Mouse (Mus musculus) thymus, adult 2 months (tissue): ENCODE measurements around the gene Mum1.

Source experiments
- CTCF ChIP-seq: fragments of 200-500 bp; IDR thresholded peaks from 2 replicates; pipeline ENCODE4 v1.5.1; 2012; ENCODE audit warnings: mild to moderate bottlenecking, control low read depth, low read length, moderate library complexity, borderline replicate concordance; ENCODE audit not compliant: control insufficient read depth, poor library complexity, insufficient read depth; ENCODE audit errors: extremely low read depth
- POLR2A ChIP-seq: fragments of 200-500 bp; IDR thresholded peaks from 2 replicates; pipeline ENCODE4 v1.6.1; 2012; ENCODE audit warnings: mild to moderate bottlenecking, low read length, control low read depth, moderate library complexity; ENCODE audit not compliant: control insufficient read depth, poor library complexity, insufficient read depth; ENCODE audit errors: extremely low read depth

DNA sequence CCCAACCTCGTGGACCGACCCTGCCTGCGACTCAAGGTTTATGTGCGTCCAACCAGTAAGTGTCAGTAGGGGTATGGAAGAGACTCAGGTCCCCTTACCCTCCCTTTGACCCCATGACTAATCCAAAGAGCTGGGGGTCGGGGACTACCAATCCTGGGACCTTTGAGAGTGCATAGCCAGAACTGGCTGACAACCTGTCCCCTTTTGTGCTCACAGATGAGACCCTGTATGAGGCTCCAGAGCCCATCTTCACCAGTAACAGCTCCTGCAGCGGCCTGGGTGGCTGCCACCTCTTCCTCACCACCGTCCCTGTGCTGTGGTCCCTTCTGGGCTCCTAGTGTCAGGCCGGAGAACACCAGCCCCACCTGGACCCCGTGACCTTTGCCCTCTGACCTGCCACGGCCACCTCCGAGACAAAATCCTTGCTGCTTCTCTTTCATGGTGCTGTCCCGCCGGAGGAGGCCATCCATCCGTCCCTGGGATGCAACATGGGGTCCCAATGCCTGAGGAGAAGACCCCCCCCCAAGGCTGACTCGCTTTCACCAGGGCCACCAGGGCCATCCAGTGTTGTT, 37.7 kb upstream of the Mum1 start:
- TF ChIP-seq CTCF = no peak
- no peak for TF ChIP-seq POLR2A
